Mouse (Mus musculus): ENCODE results near the gene 9230110F15Rik.
"Not testable (repeated sequence)": the region's sequence is repeated elsewhere in the genome, so short reads cannot be mapped to it uniquely, and the experiment has no call there.

Gene 9230110F15Rik

DNA sequence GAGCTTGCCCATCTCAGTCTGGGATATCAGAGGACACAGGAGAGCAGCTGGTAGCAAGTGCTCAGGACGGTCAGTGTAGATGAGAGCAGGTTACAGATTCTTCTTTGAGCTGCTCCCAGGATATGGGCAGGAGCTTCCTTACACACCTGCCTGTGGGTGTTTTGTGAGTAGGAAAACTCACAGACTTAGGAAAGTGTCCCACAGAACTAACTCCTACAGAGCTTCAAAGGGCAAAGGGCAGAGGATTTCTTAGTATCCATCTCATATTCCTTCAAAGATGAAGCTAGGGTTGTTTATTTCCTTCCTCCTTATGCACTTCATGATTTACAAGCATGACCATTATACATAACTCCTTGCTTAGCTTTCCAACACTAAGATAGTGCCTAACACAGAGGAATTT, at the start of gene 9230110F15Rik:
Gene 9230110F15Rik (minus strand): TSS at position 101 of the 400 bp plus-strand sequence.
- in situ Hi-C loops (cut with MboI, MseI), result no loop called here

- in situ Hi-C loops (cut with MboI, MseI), result not testable (repeated sequence)
Measured at GRCm38 (mm10) chr9:35893112-35893511, 49.2 kb upstream of the 9230110F15Rik start.

GRCm38 (mm10) chr9:35817881-35818280, 26.1 kb downstream of the 9230110F15Rik start:
- in situ Hi-C loops (cut with MboI, MseI), result not testable (repeated sequence)

GRCm38 (mm10) chr9:35798146-35798545, 45.8 kb downstream of the 9230110F15Rik start:
- in situ Hi-C loops (cut with MboI, MseI), result no loop called here

DNA sequence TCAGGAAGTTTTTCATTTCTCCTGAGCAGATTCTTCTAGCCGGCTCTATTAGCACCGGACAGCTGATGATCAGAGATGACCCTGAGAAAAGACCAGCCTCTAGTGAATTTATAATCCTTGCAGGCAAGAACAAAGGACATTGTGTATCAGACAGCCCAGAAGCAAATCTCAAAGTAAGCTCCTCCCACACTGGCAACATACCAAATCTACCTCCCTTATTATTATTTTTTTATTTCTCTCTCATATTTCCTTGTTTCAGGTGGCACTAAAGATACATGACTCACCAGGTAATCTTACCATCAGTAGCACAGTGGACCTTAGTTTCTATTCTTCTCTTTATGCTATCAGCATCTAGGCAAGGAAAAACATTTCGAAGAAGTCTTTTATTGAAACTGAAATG, 53.9 kb downstream of the 9230110F15Rik start, which contains the start of the genes Gm27235 and D730048I06Rik:
Gene Gm27235 (minus strand): TSS at position 101 of the 400 bp plus-strand sequence.
Gene D730048I06Rik (minus strand): TSS at position 112 of the 400 bp plus-strand sequence.
- in situ Hi-C loops (cut with MboI, MseI), result no loop called here

All from regulatory T cell (primary cell).